Mouse (Mus musculus) c-Kit-positive CD71-negative TER-119-negative erythroid progenitor cells, embryonic 14.5 days (primary cell): ENCODE measurements around the gene Ldah.

ENCODE experiments used
- DNase-seq: peaks from one replicate; pipeline ENCODE4 v3.0.0-alpha.2; 2013; ENCODE audit warnings: low read depth

Gene Ldah

GRCm38 (mm10) chr12:8313270-8313771 is 105.4 kb downstream of the Ldah start, which contains the start of gene Hs1bp3:
TSS of gene Hs1bp3 (plus strand) at chr12:8313432.
- peak; percentile 74 for DNase-seq

- DNase-seq, result no peak
Observed at GRCm38 (mm10) chr12:8313773-8314172, 105.9 kb downstream of the Ldah start.

GRCm38 (mm10) chr12:8316541-8316940 is 108.6 kb downstream of the Ldah start:
- DNase-seq, result no peak

GRCm38 (mm10) chr12:8320084-8320713 is 112.3 kb downstream of the Ldah start:
- peak; percentile 32 for DNase-seq

- DNase-seq, result no peak
Observed at GRCm38 (mm10) chr12:8321506-8321905, 113.6 kb downstream of the Ldah start.

GRCm38 (mm10) chr12:8324086-8324485 is 116.2 kb downstream of the Ldah start:
- no peak for DNase-seq

- no peak for DNase-seq
Observed at GRCm38 (mm10) chr12:8325245-8325942, 117.5 kb downstream of the Ldah start.

GRCm38 (mm10) chr12:8325943-8326522 is 118.1 kb downstream of the Ldah start:
- no peak for DNase-seq

- peak; percentile 91 for DNase-seq
Observed at GRCm38 (mm10) chr12:8326825-8327674, 119.1 kb downstream of the Ldah start.

- no peak for DNase-seq
Observed at GRCm38 (mm10) chr12:8327675-8328053, 119.8 kb downstream of the Ldah start.

- DNase-seq, result no peak
Observed at GRCm38 (mm10) chr12:8329236-8329635, 121.3 kb downstream of the Ldah start.

- DNase-seq, result no peak
Observed at GRCm38 (mm10) chr12:8331489-8332173, 123.7 kb downstream of the Ldah start.

- no peak for DNase-seq
Observed at GRCm38 (mm10) chr12:8332174-8332542, 124.3 kb downstream of the Ldah start.

- DNase-seq, result no peak
Observed at GRCm38 (mm10) chr12:8333617-8334016, 125.7 kb downstream of the Ldah start.

- DNase-seq, result no peak
Observed at GRCm38 (mm10) chr12:8334261-8334660, 126.4 kb downstream of the Ldah start.
